Mouse (Mus musculus): ENCODE results near the gene Map1b. TPM values are rescaled to one million over a fixed set of nuclear protein-coding genes. Genes with fewer than 3 reads are reported as not detected.

Gene Map1b
- total RNA-seq, 2 experiments from 2014 or later: 0.17 TPM; not detected in 1

DNA sequence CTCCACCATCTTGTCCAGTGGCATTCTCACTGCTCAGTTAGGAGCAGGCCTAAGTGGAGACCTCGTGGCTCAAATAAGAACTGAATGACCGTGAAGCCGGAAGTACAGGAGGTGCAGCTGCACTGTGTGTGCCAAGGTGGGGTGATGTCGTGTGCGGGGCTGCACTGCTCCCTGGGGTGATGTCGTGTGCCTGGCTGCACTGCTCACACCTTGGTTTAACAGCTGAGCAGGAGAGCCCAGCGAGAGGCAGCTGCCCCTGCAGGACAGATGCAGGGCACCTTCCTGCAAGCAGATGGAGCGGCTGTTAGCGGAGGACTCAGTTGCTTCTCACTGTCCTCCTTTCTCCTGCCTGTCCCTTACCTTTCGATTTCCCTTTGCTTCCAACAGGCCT, 102.0 kb downstream of the Map1b start:
- no peak for ATAC-seq (replicated peaks; ENCODE audit: low FRiP score, poor library complexity, severe bottlenecking)

DNA sequence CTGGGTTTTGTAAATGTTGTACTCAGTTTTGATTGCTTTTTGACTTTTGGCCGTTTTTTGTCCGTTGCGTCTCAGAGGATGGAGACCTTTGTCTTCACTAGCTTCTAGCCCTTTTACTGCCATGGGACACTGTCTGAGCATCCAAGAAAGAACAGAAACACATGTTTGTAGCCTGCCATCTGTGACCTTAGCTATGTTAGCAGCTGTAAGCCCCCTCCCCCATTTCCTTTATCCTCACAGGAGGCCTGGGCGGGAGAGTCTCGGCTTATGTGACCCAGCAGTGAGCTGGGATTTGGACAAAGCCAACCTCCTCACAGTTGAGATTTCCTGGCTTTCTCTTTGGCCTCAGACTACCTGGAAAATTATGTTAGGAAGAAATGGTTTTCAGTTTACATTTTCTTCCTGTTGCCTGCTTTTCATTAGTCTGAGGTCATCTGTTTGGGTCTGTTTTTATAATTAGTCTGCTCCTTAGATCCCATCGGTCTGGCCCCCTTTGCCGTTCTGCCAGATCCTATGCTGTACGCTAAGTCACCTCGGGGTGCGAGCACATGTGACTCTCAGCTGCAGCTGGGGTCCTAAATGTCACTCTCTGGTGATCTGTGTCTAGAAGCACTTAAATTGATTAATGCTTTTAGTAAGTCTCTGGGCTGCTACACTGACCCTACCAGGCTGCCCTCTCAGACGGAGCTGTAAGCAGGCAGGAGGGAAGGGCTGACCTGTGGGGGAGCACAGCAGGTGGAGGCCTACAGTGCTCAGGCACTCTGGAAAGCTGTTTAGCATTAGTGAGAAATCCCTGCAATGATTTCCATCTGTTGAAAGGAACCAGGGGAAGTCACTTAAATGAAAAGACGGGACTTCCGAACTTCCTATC, 102.6 kb downstream of the Map1b start:
- no peak for ATAC-seq (replicated peaks; ENCODE audit: low FRiP score, poor library complexity, severe bottlenecking)

DNA sequence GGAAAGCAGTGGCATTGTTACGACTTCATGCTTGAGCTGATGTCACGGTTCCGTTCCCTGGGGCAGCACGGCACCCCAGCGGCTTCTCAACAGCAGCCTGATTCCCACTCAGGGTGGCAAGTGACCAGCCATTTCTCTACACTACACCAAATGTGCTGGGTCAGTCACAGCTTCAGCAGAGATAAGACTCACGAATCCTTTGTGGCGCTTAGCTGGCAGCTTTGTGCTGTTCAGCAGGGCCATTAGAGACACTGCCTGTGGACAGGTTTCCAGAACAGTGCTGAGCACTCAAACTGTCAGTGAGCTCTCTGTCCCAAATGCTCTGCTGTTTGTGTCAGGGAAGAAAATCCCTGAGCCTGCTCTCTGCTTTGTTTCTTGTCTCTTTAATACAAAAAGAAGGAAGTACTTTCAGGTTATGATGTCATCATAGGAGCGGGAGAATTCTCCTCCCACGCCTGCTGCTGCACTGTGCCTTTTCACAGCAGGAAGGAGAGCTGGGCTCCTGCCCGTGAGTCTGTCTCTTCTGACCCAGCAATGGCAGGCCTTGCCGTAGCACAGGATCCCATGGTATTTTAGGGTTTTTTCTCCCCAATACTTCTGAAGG, 103.8 kb downstream of the Map1b start:
- ATAC-seq (replicated peaks; ENCODE audit: low FRiP score, poor library complexity, severe bottlenecking): no peak

DNA sequence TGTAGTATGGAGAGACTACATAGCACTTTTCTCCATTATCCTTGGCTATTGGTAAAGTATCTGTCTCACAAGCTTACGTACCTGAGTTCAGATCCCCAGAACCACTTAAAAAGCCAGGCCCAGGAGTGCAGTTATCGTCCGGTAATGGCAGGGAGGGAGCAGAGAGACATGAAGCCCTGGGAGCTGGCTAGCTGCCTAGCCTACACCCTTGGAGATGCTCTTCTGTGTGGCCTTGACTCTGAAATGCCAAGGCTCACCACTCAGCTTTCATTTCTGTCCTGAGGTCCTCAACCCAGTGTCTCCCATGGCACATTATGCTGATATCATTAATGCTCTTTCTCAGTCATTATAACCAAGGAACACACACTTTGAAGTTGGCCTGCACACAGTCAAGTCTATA, 104.6 kb downstream of the Map1b start:
- no peak for ATAC-seq (replicated peaks; ENCODE audit: low FRiP score, poor library complexity, severe bottlenecking)

DNA sequence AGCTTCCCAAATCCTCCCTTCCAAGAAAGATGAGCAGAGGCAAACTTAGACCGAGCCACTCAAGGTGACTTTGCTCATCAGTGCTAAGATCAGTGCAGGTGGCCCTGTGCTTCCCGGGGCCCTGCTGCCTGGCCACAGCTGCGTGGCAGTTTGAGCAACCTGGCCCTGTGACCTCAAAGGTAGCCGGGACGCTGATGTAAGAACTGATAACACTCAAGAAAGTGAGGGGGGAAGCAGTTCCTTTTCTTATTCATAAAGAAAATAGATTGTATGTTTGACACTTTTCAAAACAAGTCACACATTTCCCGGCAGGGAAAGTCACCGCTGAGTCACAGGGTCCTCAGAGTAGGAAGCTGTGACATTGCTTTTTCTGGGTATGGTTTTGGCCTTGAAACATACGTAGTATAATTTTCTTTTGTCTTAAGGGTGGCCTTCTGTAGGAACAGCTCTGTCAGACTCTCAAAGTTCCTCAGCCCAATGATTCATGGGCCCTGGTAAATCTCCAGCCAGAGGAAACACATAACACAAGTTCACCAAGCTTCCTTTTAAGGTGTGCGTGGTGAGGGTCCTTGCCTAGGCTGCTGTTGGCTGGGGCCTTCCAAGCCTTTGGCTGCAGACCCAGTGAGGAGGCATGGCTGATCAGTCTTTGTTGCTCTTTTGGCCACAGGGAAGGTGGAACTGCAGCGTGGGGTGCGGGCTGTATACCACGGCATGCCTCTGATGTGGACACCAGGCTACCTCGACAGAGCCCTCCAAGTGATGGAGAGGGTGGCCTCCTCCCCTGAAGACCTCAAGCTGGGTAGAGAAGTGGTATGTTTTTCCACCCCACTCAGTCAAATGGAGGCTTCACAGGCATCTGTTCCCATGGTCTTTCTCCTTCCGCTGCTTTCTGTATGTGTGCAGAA, 105.5 kb downstream of the Map1b start:
- ATAC-seq (replicated peaks; ENCODE audit: low FRiP score, poor library complexity, severe bottlenecking): no peak

DNA sequence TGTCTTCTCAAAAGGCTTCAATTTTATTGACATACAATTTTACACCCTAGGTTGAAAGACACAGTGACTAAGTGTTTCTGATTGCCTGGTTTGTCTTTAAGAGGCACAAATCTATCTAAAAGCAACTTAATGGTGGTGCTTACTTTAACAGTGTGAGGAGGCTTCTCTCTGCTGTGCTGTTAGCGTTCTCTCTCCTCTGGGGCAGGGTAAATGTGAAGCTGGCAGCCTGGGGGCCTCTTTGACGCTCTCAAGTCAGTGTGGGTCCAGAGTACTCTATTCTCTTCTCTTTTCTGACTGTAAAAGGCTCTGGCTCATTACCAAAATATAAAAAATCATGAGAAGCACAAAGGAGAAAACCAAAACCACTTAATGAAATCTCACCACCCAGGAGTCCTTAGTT, 107.1 kb downstream of the Map1b start:
- ATAC-seq (replicated peaks; ENCODE audit: low FRiP score, poor library complexity, severe bottlenecking): no peak

DNA sequence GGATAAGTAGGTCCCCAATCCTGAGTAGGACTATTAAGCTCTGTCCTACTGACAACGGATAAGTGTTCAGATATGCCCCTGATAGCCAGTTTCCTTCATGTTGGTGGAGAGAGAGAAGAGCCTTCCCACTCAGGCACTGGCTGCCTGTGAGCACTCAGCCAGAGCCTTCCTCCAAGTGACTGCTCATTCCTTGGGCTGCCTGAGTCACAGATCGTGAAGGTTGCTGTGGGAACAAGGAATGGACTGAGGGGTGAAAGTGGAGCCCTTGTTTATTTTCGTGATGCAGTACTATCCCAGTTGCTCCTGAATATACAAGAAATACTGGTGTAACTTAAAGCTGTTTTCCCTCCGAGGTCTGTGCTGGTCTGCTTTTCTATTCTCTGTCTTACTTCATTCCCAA, 117.0 kb downstream of the Map1b start:
- no peak for ATAC-seq (replicated peaks; ENCODE audit: low FRiP score, poor library complexity, severe bottlenecking)

DNA sequence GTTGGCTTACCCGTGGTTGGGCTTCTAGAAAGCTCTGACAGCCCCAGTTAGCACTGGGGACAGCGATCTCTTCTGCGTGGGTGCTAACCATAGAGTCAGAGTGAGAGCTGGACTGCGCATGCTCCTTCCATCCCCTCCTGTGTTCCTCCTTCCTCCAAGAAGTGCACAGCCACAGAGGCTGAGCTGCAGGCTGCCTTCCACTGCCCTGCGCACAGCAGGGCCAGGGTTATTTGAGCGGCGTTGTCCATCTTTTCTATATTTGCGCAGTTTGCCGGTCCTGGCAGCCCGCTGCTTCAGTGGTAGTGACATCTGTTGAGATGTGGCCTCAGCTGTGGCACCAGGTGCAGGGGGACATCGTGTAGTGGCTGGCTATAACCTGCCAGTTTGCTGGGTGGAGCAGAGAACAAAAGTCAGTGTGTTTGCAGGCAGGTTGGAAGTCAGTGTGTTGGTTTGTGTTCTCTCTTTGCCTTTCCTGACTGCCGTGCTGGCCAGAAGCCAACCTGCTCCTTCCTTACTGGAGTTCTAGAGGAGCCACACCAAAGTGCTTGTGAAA, 118.1 kb downstream of the Map1b start:
- no peak for ATAC-seq (replicated peaks; ENCODE audit: low FRiP score, poor library complexity, severe bottlenecking)

DNA sequence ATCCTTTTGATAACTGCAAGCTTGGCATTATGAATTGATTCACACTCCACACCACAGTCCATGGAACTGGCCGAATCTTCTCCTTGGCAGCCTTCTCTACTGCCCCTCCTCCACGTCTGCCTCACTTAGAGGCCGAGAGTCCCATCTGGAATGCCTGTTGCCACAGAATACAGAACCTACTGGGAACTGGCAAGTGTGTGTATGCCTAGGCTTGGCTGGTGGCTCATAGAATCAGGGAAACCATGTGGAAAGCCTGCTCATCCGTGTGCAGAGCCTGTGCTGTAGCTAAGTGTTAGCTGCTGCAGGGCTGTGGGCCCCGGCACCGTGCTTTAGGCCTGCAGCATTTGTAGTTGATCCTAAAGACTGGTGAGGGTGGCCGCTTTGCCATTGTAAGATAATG, 119.1 kb downstream of the Map1b start:
- no peak for ATAC-seq (replicated peaks; ENCODE audit: low FRiP score, poor library complexity, severe bottlenecking)

DNA sequence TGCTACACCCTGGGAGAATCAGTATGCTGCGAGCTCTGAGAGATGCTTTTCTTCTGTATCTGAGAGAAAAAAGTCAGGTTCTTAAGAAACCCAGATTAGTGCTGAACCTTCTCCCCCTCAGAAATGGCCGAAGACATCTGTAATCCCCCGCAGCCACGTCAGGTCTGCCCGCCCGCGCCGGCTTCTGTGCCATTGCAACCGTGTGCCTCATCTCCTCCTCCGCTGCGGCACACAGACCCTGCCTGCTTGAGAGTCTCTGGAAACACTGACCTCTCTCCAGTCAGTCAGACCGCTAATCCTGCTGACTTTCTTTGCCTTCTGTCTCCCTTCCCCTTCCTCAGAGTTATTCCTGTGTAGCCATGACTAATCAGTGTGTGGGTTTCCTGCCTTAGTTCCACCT, 120.8 kb downstream of the Map1b start:
- ATAC-seq (replicated peaks; ENCODE audit: low FRiP score, poor library complexity, severe bottlenecking): no peak

DNA sequence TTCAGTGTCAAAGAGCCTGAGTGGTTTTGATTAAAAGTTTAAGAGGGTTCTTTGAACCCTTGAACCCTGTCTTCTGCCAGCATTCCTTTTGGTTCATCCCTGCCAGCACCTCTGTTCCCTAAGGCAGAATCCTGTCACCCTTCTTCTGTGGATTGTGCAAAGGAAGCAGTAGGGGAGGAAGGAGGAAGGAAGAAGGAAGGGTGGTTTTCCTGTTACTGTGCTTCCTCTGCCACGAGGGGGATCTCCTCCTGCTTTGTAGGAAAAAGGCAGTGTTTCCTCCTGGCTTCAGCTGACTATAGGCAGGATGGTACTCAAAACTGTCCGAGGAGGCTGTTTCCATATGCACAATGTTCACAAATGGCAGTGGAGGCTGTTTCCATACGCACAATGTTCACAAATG, 121.6 kb downstream of the Map1b start:
- ATAC-seq (replicated peaks; ENCODE audit: low FRiP score, poor library complexity, severe bottlenecking): no peak

DNA sequence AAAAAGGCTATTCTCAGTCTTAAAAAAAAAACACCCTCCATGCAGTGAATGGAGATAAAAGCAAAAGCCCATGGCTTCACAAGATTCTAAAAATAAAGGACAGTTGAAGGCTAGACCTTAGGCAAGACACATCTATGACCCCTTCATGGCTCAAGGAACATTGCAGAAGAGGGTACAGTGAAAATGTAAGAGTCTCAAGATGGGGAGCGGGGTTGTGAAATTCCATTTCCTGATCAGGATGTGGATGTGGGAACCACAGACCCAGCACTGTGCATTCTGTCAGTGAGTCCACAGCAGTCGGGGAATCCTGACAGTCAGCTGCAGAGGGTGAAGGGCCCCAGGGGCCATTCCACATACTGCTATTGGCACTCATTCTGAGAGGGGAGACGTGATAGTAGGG, 123.2 kb downstream of the Map1b start:
- no peak for ATAC-seq (replicated peaks; ENCODE audit: low FRiP score, poor library complexity, severe bottlenecking)

DNA sequence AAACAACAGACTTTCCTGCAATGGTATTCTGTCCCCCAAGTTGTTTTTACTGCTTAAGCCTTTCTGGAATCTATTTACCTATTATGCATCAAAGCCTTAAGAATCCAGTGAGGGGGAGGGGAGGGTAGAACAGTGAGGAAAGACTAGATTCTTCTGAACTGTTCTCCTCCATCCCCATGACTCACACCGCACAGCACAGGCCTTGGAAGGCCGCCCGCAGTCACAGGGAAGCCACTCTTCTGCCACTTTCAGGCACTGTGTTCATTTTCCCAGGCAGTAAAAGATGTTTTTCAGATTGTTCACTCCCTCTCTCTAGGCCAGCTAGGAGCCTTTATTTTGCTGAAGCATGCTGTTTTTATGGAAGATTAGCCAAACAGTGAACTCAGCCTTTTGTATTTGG, 124.9 kb downstream of the Map1b start:
- no peak for ATAC-seq (replicated peaks; ENCODE audit: low FRiP score, poor library complexity, severe bottlenecking)

DNA sequence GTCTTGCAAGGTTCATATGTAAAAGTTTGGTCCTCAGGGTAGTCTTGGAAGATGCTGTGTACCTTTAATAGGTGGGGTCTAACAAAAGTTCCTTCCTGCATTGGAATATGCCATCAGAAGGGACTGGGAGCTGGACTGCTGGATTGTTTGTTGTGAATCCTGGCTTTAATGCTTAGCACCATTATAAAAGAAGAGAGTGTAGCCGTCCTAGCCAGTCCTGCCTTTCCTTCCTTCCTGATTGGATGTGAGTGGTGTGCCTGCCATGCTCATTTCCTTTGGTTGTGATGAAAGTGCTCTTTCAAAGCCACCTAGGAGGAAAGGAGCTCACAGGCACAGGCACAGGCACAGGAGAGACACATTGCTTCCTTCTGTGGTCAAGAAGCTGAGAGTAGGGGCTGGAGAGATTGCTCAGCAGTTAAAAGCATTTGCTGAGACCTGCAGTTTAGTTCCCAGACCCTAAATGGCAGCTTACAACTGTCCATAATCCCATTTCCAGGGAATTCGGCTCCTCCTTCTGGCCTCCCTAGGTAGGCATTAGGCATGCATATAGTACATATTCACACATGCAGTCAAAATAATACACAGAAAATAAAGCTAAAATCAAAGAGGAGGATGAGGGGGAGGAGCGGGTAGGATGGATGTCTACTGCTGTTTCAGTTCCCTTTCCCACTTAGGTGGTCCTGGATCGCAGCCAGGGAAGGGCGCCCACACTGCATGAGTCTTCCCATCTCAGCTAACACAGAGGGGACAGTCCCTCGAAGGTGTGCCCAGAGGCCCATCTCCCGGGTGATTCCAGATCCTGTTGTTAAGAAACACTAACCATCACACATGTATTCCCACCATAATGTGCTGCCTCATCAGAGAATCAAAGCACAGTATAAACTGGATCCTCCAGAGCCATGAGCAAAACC, 128.2 kb downstream of the Map1b start:
- no peak for ATAC-seq (replicated peaks; ENCODE audit: low FRiP score, poor library complexity, severe bottlenecking)

DNA sequence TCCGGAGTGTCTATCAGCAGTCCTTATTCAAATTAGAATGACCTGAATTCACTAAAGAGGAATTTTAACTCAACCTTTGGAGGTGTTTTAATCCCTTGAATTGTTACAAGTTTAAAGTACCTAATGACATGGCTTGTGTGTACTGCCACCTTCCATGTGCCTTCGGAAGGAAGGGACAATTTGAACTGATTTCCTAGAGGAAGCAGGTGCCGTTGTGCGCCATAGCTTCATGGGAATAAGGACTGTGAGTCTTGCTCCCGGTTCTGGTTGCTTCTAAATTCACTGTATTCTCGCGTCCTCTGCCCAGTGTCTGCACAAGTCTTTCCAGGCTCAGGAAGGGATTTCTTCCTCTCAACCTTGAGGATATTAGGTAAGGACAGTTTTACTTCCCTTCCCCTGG, 130.0 kb downstream of the Map1b start:
- no peak for ATAC-seq (replicated peaks; ENCODE audit: low FRiP score, poor library complexity, severe bottlenecking)

DNA sequence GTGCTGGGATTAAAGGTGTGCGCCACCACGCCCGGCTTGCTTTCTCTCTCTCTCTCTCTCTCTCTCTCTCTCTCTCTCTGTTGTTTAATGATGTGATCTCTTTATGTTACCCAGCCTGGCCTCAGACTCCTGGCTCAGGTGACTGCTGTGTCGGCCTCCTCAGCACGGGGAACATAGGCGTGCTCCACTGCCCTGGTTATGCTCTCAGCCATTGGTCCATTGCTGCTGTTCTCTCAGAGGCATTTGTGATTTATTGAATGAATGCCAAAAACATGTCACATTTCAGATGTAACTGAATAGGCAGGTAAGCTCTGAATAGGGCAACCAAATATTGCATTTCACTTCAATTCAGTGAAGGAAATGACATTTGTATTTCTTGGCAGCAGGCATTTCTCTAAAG, 130.4 kb downstream of the Map1b start:
- ATAC-seq (replicated peaks; ENCODE audit: low FRiP score, poor library complexity, severe bottlenecking): no peak

DNA sequence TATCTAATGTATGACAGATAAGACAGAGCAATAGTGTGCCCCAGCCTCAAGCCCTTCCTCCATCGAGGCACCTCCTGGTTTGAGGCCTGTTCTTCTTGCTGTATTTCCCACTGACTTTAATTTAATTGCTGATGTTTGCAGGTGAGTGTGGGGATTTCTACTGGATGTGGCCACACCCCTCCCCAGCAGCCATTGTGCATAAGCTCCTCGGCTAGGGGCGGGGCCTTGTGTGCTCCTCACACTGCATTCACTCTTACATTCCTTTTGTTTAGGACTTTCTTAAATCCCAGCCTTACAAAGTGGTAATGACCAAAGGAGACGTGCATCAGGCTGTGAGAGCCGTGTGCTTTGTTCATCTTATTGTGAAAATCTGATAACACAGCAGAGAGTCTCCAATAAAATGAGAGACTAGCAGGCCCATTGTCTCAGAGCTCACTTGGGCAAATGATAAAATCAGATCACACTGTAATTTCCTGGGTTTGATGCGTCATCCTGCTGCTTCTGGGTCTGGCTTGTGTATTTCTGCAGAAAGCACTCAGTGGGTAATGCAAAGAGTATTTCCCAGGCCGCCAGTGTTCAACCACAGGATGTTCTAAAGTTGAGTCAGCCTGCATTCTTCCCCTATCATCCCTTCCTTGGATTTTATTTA, 131.7 kb downstream of the Map1b start:
- no peak for ATAC-seq (replicated peaks; ENCODE audit: low FRiP score, poor library complexity, severe bottlenecking)

DNA sequence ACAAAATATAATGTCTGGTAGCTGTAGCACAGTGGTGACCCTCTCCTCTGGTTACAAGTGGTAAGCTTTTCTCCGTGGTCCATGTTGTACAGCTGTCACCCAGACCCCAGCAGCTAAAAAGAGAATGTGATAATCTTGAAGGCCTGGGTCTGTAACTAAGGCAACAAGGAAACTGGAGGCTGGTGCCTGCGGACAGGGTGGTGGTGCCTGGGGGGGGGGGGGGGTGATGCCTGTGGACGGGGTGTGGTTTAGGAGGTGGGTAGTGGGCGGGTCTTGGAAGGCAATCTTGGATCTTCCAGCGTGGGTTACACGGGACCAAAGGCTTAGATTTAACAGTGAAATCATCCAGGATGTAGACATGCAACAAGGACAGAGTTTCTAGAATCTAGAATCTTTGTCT, 134.0 kb downstream of the Map1b start:
- no peak for ATAC-seq (replicated peaks; ENCODE audit: low FRiP score, poor library complexity, severe bottlenecking)

DNA sequence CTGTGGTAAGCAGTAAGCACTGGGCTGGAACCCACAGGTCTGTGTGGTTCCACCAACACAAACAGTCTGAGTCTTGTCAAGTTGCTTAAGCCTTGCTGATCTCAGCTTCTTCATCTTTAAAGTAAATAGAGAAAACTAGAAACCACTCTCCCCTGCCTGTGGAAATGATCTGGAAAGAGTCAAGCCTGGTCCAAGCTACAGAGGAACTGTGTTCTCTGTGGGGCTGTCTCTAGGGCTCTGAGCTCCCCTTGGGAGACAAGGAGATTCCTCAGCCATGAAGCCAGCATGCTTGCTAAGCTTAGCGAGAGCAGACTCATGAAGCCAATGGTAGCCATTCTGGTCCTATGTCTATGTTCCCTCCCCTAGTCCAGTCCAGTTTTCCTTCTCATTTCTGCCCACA, 138.1 kb downstream of the Map1b start:
- ATAC-seq (replicated peaks; ENCODE audit: low FRiP score, poor library complexity, severe bottlenecking): no peak

Measured in erythroblast, adult 5-6 weeks (primary cell).